Mouse (Mus musculus): Measurements from ENCODE around the gene Erbb4.
A peak's percentile ranks its signal among the peaks of the same experiment; 100 is the strongest.

The Erbb4 gene

GRCm38 (mm10) chr1:69107485-69108158, at the start of gene Erbb4:
Gene Erbb4 (minus strand): TSS chr1:69108059.
- peak; percentile 58 for DNase-seq

GRCm38 (mm10) chr1:69157346-69157745, 49.5 kb upstream of the Erbb4 start:
- DNase-seq = peak; percentile 23

GRCm38 (mm10) chr1:69141341-69141740, 33.5 kb upstream of the Erbb4 start:
- no peak for DNase-seq

GRCm38 (mm10) chr1:69139519-69139868, 31.6 kb upstream of the Erbb4 start:
- DNase-seq = no peak

- peak; percentile 89 for DNase-seq
Observed at GRCm38 (mm10) chr1:69138856-69139518, 31.1 kb upstream of the Erbb4 start.

GRCm38 (mm10) chr1:69124147-69124848, 16.4 kb upstream of the Erbb4 start:
- no peak for DNase-seq

GRCm38 (mm10) chr1:69118249-69118938, 10.5 kb upstream of the Erbb4 start:
- DNase-seq = peak; percentile 22

GRCm38 (mm10) chr1:69108159-69108925, 483 bp upstream of the Erbb4 start:
- peak; percentile 82 for DNase-seq

- peak; percentile 44 for DNase-seq
Observed at GRCm38 (mm10) chr1:69106937-69107461, 860 bp downstream of the Erbb4 start.

- DNase-seq = peak; percentile 63
Observed at GRCm38 (mm10) chr1:69106322-69106761, 1.5 kb downstream of the Erbb4 start.

- DNase-seq = peak; percentile 71
Observed at GRCm38 (mm10) chr1:69105493-69106321, 2.2 kb downstream of the Erbb4 start.

- DNase-seq = peak; percentile 62
Observed at GRCm38 (mm10) chr1:69105096-69105492, 2.8 kb downstream of the Erbb4 start.

GRCm38 (mm10) chr1:69103211-69103706, 4.6 kb downstream of the Erbb4 start:
- no peak for DNase-seq

- no peak for DNase-seq
Observed at GRCm38 (mm10) chr1:69101670-69102069, 6.2 kb downstream of the Erbb4 start.

GRCm38 (mm10) chr1:69093052-69093451, 14.8 kb downstream of the Erbb4 start:
- peak; percentile 15 for DNase-seq

- DNase-seq = no peak
Observed at GRCm38 (mm10) chr1:69089331-69089730, 18.5 kb downstream of the Erbb4 start.

GRCm38 (mm10) chr1:69085753-69086152, 22.1 kb downstream of the Erbb4 start:
- no peak for DNase-seq

- no peak for DNase-seq
Observed at GRCm38 (mm10) chr1:69048918-69049317, 58.9 kb downstream of the Erbb4 start.

- DNase-seq = no peak
Observed at GRCm38 (mm10) chr1:69046228-69046978, 61.5 kb downstream of the Erbb4 start.

GRCm38 (mm10) chr1:69027816-69028215, 80.0 kb downstream of the Erbb4 start:
- no peak for DNase-seq
